Mouse (Mus musculus) forelimb bud, embryonic 11.5 days (tissue): ENCODE data around the gene Fbrs.

Source experiments
- DNase-seq: peaks from one replicate; pipeline ENCODE4 v3.0.0-alpha.2; 2012; ENCODE audit warnings: low read depth, low spot score

The Fbrs gene

DNA sequence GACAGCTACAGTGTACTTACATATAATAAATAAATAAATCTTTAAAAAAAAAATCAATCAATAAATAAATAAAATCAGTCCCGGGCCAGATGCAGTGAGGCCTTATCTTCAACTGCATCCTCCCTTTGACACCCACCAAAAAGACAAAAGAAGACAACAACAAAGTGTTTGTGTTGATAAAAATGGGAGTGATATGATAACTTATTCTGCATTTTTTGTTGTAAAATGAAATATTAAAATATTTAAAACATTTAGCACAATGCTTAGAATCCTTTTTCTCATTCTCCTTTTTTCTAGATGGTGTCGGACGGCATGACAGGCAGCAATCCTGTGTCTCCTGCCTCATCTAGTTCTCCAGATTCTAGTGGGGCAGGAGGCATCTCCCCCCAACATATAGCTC, 40.3 kb downstream of the Fbrs start, which contains the start of gene Gm42715:
TSS of gene Gm42715 (plus strand) at position 301 of the 400 bp plus-strand sequence.
- DNase-seq = no peak
